Mouse (Mus musculus) brown adipose tissue, adult 24 weeks (tissue): Measurements from ENCODE around the gene Vps11. TPM values are rescaled to one million over a fixed set of nuclear protein-coding genes. Genes with fewer than 3 reads are reported as not detected.
"Not testable (repeated sequence)": the region's sequence is repeated elsewhere in the genome, so short reads cannot be mapped to it uniquely, and the experiment has no call there.

Experiments
- H3K27ac ChIP-seq: fragments of 200-500 bp; replicated peaks from 2 replicates; pipeline ENCODE4 v1.5.1; 2012; ENCODE audit warnings: low read depth, mild to moderate bottlenecking, low read length
- H3K4me1 ChIP-seq: fragments of 200-500 bp; 2 replicates; pipeline ENCODE4 v1.6.1; 2012; ENCODE audit warnings: low read length, mixed read lengths; ENCODE audit not compliant: control insufficient read depth, insufficient read depth, insufficient read length
- H3K4me3 ChIP-seq: fragments of 200-500 bp; 2 replicates; pipeline ENCODE4 v1.5.1; 2012; ENCODE audit warnings: low read depth, mild to moderate bottlenecking, low read length, moderate library complexity; ENCODE audit not compliant: insufficient read depth
- polyA plus RNA-seq: library from polyadenylated mRNA; stranded (reverse); fragments of >200 nt; gene quantifications from 2 replicates; pipeline ENCODE4 v1.2.4, GENCODE M21; 2012; ENCODE audit not compliant: missing spikeins, insufficient read depth, insufficient read length

Gene Vps11
- polyA plus RNA-seq, 1 experiment = 25.3 TPM

DNA sequence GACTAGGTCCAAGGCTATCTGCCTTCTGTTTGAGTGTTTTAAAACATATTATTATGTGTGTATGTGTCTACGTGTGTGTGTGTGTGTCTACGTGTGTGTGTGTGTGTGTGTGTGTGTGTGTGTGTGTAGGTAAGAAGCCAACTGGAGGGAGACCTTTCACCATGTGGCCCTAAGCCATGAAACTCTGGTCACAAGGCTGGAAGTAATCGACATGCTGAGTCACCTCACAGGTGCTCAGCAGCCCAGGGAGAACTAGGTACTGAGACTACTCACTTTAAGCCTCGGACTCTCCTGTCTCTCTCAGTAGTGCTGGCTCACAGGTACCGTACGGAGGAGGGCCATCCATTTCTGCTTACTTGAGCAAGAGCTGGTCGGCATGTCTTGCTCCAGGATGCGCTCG lies 14.3 kb downstream of the Vps11 start:
- no peak overlapping the region for H3K4me3 ChIP-seq
- peaks cover 4% of the 10 kb centered on the region for H3K4me1 ChIP-seq
- H3K27ac ChIP-seq = no peak overlapping the region

GRCm38 (mm10) chr9:44345570-44346433 lies 15.7 kb downstream of the Vps11 start:
- H3K4me3 ChIP-seq = no peak overlapping the region
- H3K4me1 ChIP-seq = peaks cover 4% of the 10 kb centered on the region
- H3K27ac ChIP-seq = peak overlapping the region; percentile 27

DNA sequence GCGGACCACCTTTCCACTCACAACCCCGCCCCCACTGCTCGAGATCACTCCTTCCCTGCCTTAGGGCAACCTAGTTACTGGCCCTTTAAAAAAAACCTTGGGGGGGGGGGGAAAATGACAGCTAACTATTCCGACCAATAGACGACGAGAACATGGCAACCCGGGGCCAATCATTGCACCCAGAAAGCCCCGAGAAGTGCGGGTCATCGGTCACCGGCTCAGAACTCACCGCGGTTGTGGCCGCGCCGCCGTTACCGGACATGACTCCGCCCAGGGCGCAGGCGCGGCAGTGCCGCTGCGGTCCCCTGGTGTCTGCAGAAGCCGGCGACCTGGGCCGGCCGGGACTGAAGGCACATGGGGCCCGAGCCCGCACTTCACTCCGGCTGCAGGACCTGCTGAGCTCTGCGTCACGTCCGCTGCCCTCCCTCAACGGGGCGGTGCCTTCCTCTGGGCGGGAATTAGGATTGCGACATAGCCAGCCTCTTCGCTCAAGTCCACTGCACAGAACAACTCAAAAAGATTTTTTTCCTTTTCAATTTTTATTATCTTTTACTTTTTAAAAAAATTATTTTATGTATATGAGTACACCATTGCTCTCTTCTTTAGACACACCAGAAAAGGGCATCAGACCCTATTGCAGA lies 17.6 kb downstream of the Vps11 start, which contains the start of gene Hmbs:
Gene Hmbs, minus strand, starts transcription at position 448 of the 641 bp plus-strand sequence.
- peak within 1 kb of the TSS; percentile 92 for H3K4me3 ChIP-seq
- peaks cover 4% of the 10 kb centered on the region for H3K4me1 ChIP-seq
- peak within 1 kb of the TSS; percentile 92 for H3K27ac ChIP-seq

DNA sequence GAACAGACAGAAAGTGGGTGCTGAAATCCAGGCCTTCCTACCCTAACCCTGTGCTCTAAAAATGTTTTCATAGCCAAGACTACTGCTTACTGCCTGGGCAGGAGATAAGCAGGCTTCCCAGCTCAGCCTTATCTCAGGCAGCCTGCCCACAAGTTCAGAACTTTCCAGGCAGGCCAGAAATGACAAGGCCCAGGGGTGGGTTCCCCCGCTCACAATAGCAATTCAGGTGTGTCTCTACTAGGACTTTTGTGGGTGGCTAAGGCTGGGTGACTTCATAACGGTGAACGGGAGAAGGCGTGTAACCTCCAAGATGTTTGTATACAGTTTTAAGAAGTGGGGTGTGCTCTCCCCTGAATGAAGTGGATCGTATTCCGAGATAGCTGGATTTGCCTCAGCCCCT lies 18.2 kb downstream of the Vps11 start:
- Histone ChIP-seq H3K4me1 (peaks cover 4% of the 10 kb centered on the region), H3K4me3 (peak overlapping the region; percentile 92), H3K27ac (peak overlapping the region; percentile 58)

DNA sequence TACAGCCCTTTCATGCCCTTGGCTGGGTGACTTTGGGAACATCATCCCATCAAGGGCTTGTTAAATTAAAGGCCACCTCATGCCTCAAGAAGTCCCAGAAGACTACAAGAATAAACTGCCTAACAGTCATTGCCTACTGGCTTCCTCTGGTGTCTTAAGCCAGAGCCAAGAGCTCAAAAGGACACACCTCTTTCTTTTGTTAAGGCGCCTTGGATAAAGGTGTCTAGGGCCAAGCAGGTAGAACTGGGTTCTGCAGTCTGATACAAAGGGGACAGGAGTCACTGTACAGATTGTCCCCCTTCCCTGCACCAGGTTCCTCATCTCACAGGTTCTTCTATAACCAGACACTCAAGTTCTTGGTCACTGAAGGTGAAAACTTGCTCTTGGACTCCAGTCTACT lies 18.9 kb downstream of the Vps11 start:
- H3K27ac ChIP-seq = no peak overlapping the region
- H3K4me1 ChIP-seq = peaks cover 4% of the 10 kb centered on the region
- no peak overlapping the region for H3K4me3 ChIP-seq

DNA sequence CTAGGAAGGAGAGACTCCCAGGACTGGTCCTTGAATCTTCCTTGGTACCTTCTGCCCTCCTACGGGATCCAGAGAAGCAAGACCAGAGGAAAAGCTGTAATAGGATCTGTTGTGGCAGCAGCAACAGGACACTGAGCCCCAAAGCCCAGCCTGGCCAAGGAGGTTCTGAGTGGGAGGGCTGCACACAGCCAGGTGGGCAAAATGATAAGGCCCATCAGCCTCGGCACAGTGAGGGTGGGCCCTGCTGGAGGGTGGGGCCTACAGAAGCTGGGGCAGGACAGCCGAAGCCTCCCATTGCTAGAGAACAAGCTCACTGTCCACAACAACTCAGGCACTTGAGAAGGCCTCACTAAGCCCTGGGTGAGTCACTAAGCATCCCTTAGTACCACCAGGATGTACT lies 19.3 kb downstream of the Vps11 start:
- Histone ChIP-seq H3K4me1 (peaks cover 4% of the 10 kb centered on the region), H3K27ac (no peak overlapping the region), H3K4me3 (no peak overlapping the region)

DNA sequence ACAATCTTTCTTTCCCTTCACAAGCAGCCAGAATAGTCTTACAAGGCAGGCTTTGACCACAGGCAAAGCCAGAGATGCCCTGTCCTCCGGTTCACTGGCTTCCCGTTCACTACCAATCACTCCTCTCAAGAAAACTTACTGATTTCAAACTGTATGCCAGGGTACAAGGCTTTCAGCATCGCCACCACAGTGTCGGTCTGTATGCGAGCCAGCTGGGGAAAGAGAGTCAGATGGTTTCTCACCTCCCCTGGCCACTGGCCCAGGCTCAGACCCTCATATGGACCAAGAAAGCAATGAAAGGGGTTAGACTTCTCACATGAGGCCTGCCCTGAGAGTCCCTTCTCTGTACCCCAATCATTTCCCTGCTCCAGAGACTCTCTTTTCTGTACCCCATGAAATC lies 20.0 kb downstream of the Vps11 start:
- H3K27ac ChIP-seq = no peak overlapping the region
- H3K4me1 ChIP-seq = peaks cover 4% of the 10 kb centered on the region
- H3K4me3 ChIP-seq = no peak overlapping the region

GRCm38 (mm10) chr9:44338574-44338973 lies 22.9 kb downstream of the Vps11 start:
- Histone ChIP-seq H3K4me3 (no peak overlapping the region), H3K4me1 (peaks cover 8% of the 10 kb centered on the region; the same call in 1 of the 2 replicates)

DNA sequence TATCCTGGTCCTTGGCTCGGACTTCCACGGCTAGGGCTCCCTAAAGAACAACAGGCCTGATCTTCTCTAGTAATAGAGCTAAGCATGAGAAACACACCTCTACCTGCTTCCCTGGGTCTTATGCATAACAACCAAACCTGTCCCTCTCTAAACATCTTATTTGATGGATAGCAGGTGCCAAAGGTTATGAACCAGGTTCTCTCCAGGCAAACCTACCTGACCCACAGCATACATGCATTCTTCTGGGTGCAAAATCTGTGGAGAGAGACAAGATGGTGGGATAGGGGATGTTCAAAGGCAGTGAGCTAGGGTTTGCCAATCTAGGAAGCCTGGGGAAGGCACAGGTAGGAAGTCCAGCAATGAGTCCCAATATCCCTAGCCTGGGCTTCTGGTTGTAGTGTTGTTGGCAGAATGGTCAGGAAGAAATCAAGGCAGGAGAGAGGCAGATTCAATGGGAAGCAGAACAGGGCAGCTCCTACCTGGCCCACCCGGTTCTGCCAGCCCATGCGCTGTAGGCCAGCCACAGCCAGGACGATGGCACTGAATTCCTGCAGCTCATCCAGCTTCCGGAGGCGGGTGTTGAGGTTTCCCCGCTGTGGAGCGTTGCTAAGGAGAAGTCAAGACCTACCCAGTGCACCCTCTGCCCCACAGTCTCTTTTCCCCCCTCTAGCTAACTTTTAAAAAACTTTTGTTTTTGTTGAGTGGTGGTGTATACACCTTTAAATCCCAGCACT lies 23.9 kb downstream of the Vps11 start:
- H3K27ac ChIP-seq = no peak overlapping the region
- H3K4me3 ChIP-seq = no peak overlapping the region
- H3K4me1 ChIP-seq = peaks cover 4% of the 10 kb centered on the region; the same call in 1 of the 2 replicates

More at GRCm38 (mm10) chr9:44338574-44338973, 22.9 kb downstream of the Vps11 start:
- H3K27ac ChIP-seq = no peak overlapping the region

DNA sequence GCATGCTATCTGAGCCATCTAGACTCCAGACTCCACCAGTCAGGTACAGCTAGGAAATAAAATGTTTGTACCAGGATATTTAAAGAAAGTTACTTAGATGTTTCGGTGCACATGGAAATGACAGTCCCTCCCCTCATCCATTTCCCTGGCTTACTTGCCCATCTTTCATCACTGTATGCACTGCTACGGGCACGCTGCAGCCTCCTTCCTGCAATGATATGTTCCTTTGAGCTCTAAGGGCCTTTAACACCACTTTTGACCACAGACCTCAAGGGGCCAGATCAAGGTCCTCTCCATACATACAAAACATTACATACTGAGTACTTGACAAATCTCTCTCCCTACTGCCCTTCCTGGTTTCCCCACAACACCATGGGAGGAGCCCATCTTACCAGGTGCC lies 24.5 kb downstream of the Vps11 start:
- H3K27ac ChIP-seq = no peak overlapping the region
- H3K4me1 ChIP-seq = peaks cover 4% of the 10 kb centered on the region; the same call in 1 of the 2 replicates
- no peak overlapping the region for H3K4me3 ChIP-seq

DNA sequence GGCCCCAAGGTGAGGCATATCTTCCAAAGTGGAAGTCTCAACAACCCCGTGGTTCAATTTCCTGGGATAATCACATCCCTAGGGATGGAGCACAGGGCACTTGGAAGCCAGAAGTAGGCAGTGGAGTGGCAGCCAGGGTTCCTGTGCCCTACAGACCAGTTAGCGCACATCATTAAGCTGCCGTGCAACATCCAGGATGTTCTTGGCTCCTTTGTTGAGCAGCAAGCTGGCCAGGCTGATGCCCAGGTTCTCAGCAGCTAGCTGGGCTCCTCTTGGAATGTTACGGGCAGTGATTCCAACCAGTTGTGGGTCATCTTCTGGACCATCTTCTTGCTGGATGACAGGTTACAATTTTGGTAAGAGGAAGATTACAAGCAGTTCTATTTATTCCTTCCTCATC lies 25.0 kb downstream of the Vps11 start:
- H3K27ac ChIP-seq, H3K4me1 ChIP-seq, H3K4me3 ChIP-seq: not testable (repeated sequence)

- no peak overlapping the region for H3K27ac ChIP-seq
- peaks cover 4% of the 10 kb centered on the region; the same call in 1 of the 2 replicates for H3K4me1 ChIP-seq
- peak overlapping the region; percentile 77 for H3K4me3 ChIP-seq
Observed at GRCm38 (mm10) chr9:44336093-44336406, 25.4 kb downstream of the Vps11 start.

- Histone ChIP-seq H3K27ac (0 out of 2 replicates have a peak overlapping the region, but pooled peaks have one; percentile 13), H3K4me1 (peaks cover 4% of the 10 kb centered on the region; the same call in 1 of the 2 replicates), H3K4me3 (peak overlapping the region; percentile 77)
Observed at GRCm38 (mm10) chr9:44335331-44336092, 26.0 kb downstream of the Vps11 start.

- H3K4me3 ChIP-seq = peak within 1 kb of the TSS; percentile 77
- 0 out of 2 replicates have a peak within 1 kb of the TSS, but pooled peaks have one; percentile 13 for H3K27ac ChIP-seq
- peaks cover 4% of the 10 kb centered on the region; the same call in 1 of the 2 replicates for H3K4me1 ChIP-seq
Observed at GRCm38 (mm10) chr9:44334396-44335330, 26.8 kb downstream of the Vps11 start, which contains the start of gene H2afx. Gene H2afx (plus strand): TSS chr9:44334694.
